Mouse (Mus musculus): ENCODE measurements around the gene Ltbp2.

Ltbp2 gene

GRCm38 (mm10) chr12:84880091-84880490, 3.8 kb upstream of the Ltbp2 start:
- DNase-seq (ENCODE audit: inconsistent ontology term), result peak; percentile 94

GRCm38 (mm10) chr12:84875761-84876480, 411 bp downstream of the Ltbp2 start:
- peak; percentile 34 for DNase-seq (ENCODE audit: inconsistent ontology term)

- no peak for DNase-seq (ENCODE audit: inconsistent ontology term)
Observed at GRCm38 (mm10) chr12:84873434-84873833, 2.9 kb downstream of the Ltbp2 start.

- DNase-seq (ENCODE audit: inconsistent ontology term), result no peak
Observed at GRCm38 (mm10) chr12:84872310-84872709, 4.0 kb downstream of the Ltbp2 start.

GRCm38 (mm10) chr12:84865431-84865830, 10.9 kb downstream of the Ltbp2 start:
- DNase-seq (ENCODE audit: inconsistent ontology term), result peak; percentile 58

GRCm38 (mm10) chr12:84864801-84865200, 11.5 kb downstream of the Ltbp2 start:
- DNase-seq (ENCODE audit: inconsistent ontology term), result peak; percentile 40

GRCm38 (mm10) chr12:84863196-84863595, 13.1 kb downstream of the Ltbp2 start:
- no peak for DNase-seq (ENCODE audit: inconsistent ontology term)

- DNase-seq (ENCODE audit: inconsistent ontology term), result peak; percentile 94
Observed at GRCm38 (mm10) chr12:84862136-84862910, 14.0 kb downstream of the Ltbp2 start.

- no peak for DNase-seq (ENCODE audit: inconsistent ontology term)
Observed at GRCm38 (mm10) chr12:84858149-84859113, 17.9 kb downstream of the Ltbp2 start.

- no peak for DNase-seq (ENCODE audit: inconsistent ontology term)
Observed at GRCm38 (mm10) chr12:84857706-84858105, 18.6 kb downstream of the Ltbp2 start.

- no peak for DNase-seq (ENCODE audit: inconsistent ontology term)
Observed at GRCm38 (mm10) chr12:84856532-84856931, 19.8 kb downstream of the Ltbp2 start.

- DNase-seq (ENCODE audit: inconsistent ontology term), result no peak
Observed at GRCm38 (mm10) chr12:84855084-84855625, 21.2 kb downstream of the Ltbp2 start.

GRCm38 (mm10) chr12:84854392-84855033, 21.8 kb downstream of the Ltbp2 start:
- DNase-seq (ENCODE audit: inconsistent ontology term), result no peak

- peak; percentile 52 for DNase-seq (ENCODE audit: inconsistent ontology term)
Observed at GRCm38 (mm10) chr12:84851403-84852040, 24.8 kb downstream of the Ltbp2 start.

GRCm38 (mm10) chr12:84847882-84848281, 28.4 kb downstream of the Ltbp2 start:
- DNase-seq (ENCODE audit: inconsistent ontology term), result no peak

GRCm38 (mm10) chr12:84847480-84847879, 28.9 kb downstream of the Ltbp2 start:
- DNase-seq (ENCODE audit: inconsistent ontology term), result no peak

GRCm38 (mm10) chr12:84846594-84847014, 29.7 kb downstream of the Ltbp2 start:
- peak; percentile 56 for DNase-seq (ENCODE audit: inconsistent ontology term)

- no peak for DNase-seq (ENCODE audit: inconsistent ontology term)
Observed at GRCm38 (mm10) chr12:84842706-84843105, 33.6 kb downstream of the Ltbp2 start.

GRCm38 (mm10) chr12:84841158-84842140, 34.9 kb downstream of the Ltbp2 start:
- DNase-seq (ENCODE audit: inconsistent ontology term), result no peak

All from Muller cell, postnatal 12 days (primary cell).